Mouse (Mus musculus): ENCODE measurements around the gene Eipr1.

Eipr1 gene

DNA sequence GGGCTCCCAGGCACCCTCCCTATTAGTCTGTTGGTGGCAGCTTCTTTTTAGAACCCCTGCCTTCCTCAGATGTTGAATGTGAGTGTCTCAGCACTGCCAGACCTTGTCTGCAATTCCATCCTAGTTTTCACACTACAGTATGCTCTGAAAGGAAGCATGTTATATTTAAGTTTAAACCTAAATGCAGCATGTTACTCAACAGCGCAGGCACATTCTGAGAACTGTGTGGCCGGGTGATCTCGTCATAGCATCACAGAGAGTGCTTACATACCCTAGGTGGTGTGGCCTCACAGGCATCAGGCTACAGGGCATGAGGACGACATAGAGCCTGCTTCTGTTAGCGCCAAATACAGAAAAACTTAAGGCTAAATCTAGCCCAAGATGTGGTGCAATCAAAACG lies 24.0 kb downstream of the Eipr1 start:
- DNase-seq (ENCODE audit: low spot score) = no peak

DNA sequence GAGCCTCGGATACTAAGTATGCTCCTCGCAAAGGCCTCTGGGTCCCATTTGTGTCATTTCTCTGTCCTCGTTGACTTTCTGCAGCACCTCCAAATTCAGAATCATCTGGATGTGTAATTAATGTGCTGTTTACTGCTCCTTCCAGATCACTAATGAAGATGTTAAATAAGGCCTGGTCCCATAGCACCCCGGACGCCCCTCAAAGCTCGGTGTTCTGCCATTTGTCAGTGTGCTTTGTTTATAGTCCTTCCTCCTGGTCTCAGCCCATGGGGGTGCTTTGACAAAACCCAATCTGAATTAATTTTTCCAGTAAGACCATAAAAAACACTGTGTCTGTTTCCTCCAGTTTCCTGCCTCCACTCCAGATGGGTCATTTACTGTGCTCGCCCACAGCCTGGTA lies 28.6 kb downstream of the Eipr1 start:
- no peak for DNase-seq (ENCODE audit: low spot score)

DNA sequence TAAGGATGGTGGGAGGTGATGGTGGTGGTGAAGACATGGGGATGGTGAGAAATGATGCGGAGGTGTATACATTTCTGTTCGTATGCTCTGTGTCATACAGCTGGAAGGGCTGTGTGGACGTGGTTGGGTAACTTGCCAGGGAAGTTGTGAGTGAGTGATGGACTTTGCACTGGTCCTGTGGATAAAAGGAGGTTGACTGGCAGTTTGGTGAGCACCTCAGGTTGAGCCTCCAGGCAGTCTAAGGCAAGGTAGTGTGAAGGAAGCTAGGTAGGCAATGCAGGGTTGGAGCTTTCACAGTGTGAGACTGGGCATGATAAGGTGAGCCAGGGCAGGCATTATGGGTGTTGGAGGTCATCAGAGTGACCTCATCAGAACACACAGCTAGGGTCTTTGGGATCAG lies 31.0 kb downstream of the Eipr1 start:
- DNase-seq (ENCODE audit: low spot score) = no peak

DNA sequence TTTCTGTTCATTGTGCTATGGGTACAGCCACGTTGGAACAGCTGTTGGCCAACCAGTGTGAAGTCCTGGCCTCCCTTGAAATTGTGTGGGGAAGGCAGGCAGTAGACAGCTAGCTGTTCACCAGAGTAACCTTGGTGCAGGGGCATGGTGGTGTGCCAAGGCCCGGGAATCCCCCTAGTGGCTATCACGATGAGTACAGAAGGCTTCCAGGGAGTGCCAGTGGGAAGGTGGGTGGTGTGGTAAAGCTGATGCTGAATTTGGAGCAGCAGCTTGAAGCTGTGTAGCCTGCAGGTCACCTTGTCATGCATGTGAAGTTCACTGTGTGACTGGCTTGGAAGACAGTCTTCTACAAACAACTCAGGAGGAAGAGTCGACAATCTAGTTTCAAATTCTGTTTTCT lies 32.8 kb downstream of the Eipr1 start:
- DNase-seq (ENCODE audit: low spot score) = peak; percentile 29

DNA sequence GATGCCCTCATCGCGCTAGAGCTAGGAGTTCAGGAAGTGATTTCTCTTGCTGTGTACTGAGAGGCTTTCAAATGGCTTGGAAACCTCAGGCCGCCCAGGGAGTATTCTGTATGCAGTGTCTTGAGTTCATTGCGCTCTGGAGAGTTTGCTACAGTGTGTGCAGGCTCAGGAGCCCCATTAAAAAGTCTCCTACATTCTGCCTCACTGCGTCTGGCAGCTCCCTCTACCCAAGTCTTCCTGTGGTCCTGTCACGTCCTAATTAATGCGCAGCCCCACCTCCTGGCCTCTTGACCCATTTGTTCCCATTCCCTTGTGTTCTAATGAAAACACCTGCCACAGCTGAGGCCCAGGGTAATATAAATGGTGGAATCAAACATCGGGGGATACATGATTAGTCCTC lies 33.3 kb downstream of the Eipr1 start:
- DNase-seq (ENCODE audit: low spot score) = no peak

DNA sequence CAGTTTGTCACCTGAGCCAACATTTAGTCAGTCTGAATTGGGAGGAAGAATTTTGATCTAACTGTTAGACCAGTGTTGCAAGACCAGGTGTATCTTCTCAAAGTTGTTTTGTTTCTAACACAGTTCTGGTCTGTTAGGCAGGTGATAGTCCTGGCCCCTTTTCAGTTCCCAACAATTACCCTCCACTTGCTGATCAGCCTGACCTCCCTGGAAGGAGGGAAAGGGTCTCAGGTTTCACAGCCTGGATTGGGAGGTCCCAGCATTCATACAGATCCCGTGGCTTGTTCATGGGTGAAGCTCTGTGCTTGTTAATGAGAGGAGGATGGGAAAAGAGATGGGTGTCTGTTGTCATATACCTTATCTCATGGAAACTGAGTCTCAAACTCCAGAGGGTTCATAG lies 33.7 kb downstream of the Eipr1 start:
- no peak for DNase-seq (ENCODE audit: low spot score)

DNA sequence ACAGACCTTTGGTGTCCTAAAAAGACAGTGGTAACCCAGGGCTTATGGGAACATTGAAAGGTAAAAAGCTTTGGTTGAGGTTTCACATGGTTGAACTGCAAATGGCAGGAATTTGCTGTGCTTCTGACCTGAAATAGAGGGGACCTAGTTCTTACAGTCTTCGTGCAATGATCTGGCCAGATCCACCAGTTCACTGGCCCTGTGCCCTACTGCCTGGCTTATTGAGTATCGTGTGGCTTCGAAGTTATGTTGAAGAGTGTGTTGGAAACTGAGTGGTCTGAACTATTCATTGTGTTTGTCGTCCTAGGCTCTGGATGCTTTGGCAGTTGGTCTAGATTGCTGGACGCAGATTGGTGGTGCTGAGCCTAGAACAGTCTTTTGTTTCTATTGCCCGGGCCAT lies 34.7 kb downstream of the Eipr1 start:
- no peak for DNase-seq (ENCODE audit: low spot score)

DNA sequence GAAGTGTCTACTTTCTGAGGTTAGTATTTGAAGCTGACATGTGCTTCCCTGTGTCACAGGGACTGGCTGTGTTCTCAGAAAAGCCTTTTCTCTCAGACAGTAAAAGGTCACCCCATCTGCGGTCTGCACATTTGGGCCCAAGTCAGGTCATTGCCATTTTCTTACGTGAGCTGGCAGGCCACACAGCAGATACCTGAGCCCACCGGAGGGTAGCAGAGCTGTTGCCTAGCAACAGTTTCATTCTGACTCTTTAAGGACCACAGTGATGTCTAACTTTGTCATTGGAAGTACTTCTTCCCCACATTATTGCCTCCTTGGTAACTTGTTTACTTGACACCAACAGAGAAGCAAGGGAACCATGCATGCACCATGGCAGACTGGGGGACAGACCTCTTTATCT lies 41.0 kb downstream of the Eipr1 start:
- DNase-seq (ENCODE audit: low spot score) = no peak

DNA sequence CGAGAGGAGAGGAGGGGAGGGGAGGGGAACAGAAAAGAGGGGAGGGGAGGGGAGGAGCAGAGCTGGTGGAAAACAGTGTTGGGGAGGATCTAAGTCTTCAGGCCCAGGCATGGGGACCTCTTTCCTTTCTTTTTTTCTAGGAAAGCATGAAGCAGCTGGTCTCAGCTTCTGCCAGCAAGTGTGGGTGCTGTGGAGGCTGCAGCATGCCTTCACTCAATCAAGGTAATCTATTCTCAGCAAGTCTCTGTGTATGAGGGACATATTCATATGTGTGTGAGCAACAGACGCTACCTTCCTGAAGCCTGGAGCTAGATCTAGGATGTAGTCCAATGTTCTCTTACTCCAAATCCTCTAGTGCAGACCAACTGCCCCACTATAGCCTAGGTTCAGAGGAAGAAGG lies 42.1 kb downstream of the Eipr1 start:
- peak; percentile 47 for DNase-seq (ENCODE audit: low spot score)

DNA sequence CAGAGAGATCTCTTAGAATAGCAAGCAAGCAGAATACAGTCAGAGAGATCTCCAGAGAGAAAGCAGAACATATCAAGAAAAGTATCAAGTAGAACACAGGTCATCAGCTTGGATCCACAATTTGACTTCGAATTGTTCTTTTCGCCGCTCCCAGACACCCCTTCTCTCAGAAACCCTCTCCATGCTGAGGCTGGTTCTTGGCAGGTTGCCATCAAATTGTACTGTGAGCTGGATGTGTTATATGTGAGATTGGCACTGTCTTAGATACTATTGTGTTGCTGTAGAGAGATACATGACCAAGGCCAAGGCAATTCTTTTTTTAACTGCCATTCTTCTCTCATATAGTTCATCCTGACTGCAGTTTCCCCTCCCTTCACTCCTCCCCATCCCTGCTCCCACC lies 43.4 kb downstream of the Eipr1 start:
- DNase-seq (ENCODE audit: low spot score) = no peak

DNA sequence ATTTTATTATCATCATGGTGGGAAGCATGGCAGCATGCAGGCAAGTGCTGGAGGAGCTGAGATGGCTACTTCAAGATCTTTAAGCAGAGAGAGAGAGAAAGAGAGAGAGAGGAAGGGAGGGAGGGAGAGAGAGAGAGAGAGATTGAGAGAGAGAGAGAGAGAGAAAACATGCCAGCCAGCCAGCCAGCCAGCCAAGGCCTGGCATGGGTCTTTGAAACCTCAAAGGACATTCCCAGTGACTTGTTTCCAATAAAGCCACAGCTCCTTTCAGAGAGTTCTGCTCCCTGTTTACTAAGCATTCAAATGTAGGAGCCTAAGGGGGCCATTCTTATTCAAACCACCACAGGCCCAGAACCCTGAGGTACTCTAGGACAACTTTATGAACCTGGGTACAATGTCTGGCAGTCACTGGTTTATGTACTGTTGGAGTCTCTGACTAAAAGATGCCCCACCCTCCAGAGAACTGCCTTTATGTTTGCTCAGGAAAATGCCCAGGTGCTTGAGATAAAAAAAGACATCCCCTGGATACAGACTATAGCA lies 45.3 kb downstream of the Eipr1 start:
- no peak for DNase-seq (ENCODE audit: low spot score)

DNA sequence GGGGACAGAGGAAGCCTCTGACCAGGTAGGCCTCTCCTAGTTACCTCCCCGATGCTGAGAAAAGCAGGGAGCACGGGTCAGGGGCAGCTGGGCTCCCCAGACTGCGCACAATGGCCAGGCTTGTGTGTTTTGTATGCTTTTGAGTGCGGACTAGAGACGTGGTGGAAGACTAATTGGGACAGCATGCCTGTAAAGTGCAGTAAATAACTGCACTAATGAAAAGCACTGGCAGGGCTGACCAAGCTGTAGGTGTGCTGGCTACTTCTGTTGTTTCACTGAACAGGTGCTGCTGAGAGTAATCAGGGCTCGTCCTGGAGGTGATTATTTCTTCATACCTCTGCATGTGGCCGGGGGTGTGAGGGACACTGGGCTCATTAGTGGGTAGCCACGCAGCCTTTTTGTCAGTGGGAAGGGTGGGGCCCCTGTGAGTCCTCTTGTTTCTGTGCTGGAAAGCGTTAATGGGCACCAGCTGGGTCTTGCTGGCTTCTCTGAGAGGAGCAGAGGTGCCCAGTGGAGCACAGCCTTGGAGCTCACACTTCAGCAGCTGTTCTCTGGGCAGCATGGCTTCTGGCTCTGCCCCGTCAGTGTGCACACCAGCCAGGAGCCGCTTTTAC lies 48.3 kb downstream of the Eipr1 start:
- no peak for DNase-seq (ENCODE audit: low spot score)

DNA sequence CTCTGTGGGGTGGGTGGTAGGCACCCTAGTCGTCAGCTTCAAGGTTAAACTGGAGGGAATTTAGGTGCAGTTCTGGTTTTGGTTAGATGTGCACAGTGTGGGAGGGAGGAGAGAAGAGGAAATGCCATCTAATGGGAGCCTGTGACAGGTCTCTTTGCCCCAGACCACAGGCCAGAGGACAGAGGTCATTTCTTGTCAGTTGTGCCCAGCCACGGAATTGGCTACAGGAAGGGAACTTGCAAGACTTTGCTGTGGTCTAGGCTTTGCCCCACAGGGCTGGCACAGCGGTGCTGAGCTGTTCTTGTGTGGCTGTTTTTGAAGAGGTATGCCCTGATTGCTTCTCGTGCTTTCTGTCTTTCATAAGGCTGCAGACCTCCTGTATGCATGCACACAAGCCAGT lies 48.8 kb downstream of the Eipr1 start:
- DNase-seq (ENCODE audit: low spot score) = no peak

DNA sequence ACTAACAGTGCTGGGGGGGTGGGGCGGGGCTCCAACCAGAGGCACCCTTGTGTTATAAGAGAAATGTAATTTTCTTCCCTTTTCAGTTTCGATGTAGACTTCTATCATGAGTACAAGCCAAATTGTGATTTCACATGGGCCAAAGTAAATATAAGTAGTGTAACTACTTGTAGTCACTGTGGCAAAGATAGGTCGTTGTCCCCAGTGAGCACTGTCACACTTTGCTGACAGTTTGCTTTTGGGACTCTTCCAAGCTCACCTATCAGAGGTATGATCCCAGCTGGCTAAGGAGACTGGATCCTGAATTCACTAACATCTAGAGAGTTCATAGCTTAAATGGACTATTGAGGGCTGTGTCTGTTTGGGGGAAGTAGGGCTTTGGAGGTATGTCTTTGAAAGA lies 49.3 kb downstream of the Eipr1 start:
- no peak for DNase-seq (ENCODE audit: low spot score)

DNA sequence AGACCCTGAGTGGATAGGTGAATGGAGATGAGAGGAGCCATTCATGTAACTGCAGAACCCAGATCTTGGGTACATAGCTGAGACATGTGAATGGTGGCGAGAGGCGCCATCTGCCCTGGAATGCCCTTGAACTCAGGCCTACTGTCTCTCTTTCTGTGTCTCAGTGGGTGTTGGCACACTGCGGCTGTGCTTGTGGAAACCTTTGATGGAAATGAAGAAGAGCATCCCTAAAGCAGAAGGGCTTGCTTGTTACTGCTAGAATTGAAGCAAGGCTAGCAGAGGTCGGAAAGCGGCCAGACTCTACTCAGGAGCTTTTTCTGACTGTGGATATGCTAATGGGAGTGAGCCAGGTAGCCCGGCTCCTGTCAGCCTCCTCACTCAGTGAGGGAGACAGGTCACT lies 50.1 kb downstream of the Eipr1 start:
- DNase-seq (ENCODE audit: low spot score) = no peak

DNA sequence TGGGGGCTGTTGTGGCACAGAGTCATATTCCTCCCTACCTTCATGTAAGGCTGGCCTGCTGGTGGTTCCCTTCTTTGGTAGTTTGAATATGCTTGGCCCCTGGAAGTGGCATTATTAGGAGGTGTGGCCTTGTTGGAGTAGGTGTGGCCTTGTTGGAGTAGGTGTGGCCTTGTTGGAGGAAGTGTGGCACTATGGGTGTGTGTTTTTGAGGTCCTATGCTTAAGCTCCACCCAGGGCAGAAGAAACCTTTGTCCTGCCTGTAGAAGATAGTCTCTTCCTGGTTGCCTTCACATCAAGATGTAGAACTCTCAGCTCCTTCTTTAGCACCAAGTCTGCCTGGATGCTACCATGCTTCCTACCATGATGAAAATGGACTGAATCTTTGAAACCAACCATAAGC lies 51.4 kb downstream of the Eipr1 start:
- DNase-seq (ENCODE audit: low spot score) = no peak

DNA sequence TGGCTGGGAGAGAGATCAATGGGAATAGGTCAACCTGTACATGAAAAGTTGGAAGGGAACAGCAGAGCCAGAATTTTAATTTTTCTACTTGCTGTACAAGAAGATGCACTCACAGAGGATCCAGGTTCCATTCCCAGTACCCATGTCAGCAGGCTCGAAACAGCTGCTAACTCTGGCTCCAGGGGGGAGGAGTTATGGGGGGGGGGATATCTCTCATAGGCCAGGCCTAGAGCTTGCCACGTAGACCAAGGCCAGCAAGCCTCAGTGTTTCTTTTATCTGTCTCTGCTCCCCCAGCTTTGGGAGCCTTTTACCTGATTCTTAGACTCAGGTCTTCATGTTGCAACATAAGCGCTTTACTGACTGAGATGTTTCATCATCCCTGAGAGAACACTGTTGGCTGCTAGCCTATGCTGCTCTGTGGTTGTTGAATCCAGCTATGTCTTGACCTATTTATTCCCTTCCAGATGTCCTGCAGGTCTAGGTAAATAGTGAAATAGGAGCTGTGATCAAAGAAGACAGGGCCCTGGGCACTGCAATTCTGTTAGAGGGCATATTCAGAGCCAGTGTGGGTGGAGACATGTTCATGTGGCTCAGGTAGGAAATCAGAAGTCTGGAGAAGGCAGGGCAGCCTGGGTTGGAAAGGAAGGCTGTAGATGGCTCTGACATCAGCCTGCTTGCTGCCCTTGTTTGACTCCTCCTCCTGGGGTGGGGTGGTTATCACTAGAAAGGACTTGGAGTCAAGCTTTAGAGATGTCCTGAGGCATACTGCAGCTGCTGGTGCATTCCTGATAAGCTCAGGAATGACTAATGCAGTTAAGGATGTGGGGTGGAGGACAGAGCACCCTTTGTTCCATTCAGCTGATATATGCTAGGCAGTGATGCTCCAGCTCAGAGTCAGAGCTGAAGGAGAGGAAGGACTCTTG lies 53.2 kb downstream of the Eipr1 start:
- DNase-seq (ENCODE audit: low spot score) = no peak

DNA sequence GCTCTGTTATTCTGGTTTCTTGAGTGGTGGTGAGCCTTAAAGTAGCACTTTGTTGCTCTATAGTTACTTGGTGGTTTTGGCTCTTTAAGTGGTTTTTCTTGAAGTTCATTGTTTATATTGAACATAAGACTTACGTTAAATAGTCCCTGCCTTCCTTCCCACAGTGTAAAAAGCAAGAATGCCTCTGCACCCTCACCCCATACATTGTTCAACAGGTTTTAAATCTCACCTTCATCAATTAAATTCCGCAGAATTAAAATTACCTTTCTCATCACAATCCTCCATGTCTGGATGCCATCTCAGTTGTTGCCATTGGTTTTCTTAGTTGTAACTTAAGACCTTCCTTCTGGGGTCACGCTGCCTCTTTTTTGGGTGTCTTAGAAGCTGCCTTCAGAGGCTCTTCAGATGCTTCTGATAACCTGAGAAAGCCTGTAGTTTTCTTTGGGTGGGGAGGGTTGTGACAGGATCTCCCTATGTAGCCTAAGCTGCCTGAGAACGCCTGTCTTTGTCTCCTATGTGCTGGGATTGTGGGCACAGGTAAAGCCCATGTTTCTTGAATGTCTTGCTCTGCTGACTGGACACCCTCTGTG lies 57.3 kb downstream of the Eipr1 start:
- DNase-seq (ENCODE audit: low spot score) = no peak

DNA sequence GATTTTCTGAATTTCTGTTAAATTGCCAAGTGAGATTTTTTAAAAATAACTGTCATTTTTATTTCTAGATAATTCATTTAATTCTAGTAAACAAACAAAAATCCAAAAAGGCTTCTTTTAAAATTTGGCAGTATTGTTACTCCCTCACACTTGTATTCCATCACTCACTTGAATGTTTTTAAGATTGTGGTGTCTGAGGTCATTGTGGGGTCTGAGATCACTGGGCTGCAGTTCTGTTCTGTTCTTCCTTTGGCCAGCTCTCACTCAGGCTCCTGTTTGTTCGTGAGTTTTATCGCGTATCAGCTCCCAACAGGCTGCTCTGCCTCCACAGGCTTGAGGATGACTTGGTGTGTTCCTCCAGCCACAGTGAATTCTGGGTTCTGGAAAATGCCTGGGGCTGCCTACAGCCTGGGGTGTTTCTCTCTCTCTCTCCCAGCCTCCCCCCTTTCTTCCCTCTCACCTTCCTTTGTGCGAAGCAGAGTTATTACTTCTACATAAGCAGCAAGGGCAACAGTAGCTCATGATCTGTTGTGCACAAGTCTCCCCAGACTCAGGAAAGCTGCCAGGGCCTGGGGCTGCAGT lies 58.2 kb downstream of the Eipr1 start:
- no peak for DNase-seq (ENCODE audit: low spot score)

DNA sequence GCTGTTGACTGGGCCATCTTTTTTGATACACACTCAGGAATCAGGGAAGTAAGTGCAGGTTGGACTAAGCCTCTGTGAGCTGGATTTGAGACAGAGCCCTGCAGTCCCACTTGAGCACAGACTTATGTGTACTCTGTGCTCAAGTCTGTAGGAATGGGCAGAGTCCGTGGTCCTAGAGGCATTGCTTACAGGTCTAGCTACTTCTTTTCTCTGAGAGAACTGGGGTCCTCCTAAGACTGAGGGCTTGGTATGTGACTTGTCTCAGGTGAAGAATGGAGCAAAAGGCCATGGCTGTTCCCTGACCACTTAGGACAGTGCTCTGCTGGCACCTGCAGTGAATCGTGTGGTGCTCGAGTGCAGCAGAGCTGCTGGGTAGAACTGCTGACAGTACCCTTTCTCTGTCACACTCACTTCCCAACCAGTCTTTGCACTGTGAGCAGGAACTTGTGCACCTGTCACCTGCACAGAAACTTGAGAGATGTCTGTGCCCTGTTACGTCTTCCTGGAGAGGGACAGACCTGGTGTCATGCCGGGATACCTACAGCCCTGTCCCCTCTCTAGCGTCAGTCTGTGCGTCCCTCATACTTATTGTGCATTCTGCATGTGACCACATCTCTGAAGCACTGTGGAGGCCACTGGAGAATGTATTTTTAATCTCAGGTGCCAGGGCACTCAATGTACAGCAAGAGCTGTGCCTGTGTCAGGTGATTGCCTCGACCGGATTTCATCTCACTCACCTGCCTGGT lies 65.3 kb downstream of the Eipr1 start:
- DNase-seq (ENCODE audit: low spot score) = no peak

DNA sequence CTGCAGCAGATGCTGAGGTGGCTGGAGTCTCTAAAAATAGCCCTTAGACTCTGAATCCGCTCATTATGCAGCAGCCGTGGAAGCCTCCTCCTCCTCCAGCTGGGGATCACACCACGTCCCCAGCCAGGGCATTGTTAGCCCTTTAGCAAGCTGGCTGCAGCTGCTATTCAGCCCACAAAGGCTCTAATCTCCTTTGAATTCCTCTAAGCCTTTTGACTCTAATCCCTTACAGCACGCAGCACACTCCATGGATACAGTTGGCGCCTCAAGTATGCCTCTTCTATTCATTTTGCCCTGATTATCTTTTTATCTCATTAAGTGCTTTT lies 65.8 kb downstream of the Eipr1 start:
- peak; percentile 47 for DNase-seq (ENCODE audit: low spot score)

DNA sequence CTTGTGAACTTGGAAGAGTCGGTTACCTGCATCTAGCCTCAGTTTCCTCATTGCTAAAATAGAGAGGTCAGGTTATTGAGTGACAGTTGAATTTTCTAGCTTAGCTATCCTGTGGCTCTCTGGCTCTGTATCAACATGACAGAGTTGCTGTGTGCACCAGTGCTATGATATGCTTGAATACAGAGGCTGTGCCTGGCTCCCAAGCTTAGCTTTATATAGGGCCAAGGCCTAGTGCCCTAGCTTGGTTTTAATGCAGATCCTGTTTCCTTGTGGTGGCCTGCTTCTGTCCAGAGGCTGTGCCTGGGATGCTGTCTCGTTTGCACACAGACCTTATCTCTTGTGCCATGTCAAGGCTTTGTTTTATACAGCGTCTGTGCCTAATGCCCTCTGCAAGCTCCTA lies 66.3 kb downstream of the Eipr1 start:
- DNase-seq (ENCODE audit: low spot score) = no peak

Measured in left cerebral cortex, adult 11 months (tissue).